Mouse (Mus musculus) heart, adult 2 months (tissue): ENCODE measurements around the gene H2al1c. TPM values are rescaled to one million over a fixed set of nuclear protein-coding genes. Genes with fewer than 3 reads are reported as not detected.
A peak's percentile ranks its signal among the peaks of the same experiment; 100 is the strongest.
"Not testable (repeated sequence)": the region's sequence is repeated elsewhere in the genome, so short reads cannot be mapped to it uniquely, and the experiment has no call there.

Source experiments
- DNase-seq, 2 experiments: peaks; one replicate each; pipeline ENCODE4 v3.0.0; 2021
- H3K27ac ChIP-seq: fragments of 200-600 bp; 2 replicates; pipeline ENCODE4 v1.8.1; 2022
- H3K27me3 ChIP-seq: fragments of 200-500 bp; 2 replicates; pipeline ENCODE4 v1.6.1; 2012; ENCODE audit warnings: mild to moderate bottlenecking, low read length, inconsistent platforms, mixed read lengths; ENCODE audit not compliant: control insufficient read depth, insufficient read depth
- H3K36me3 ChIP-seq: fragments of 200-500 bp; 2 replicates; pipeline ENCODE4 v1.6.1; 2012; ENCODE audit warnings: low read length, inconsistent platforms; ENCODE audit not compliant: control insufficient read depth, insufficient read depth
- H3K4me1 ChIP-seq: fragments of 200-500 bp; 2 replicates; pipeline ENCODE4 v1.6.1; 2011; ENCODE audit warnings: low read length; ENCODE audit not compliant: control insufficient read depth, insufficient read depth
- H3K4me3 ChIP-seq: fragments of 200-600 bp; 2 replicates; pipeline ENCODE4 v1.8.1; 2022
- H3K79me2 ChIP-seq: fragments of 200-500 bp; replicated peaks from 2 replicates; pipeline ENCODE4 v1.6.1; 2012; ENCODE audit warnings: mild to moderate bottlenecking, inconsistent platforms, low read length, moderate library complexity, mixed read lengths; ENCODE audit not compliant: control insufficient read depth, insufficient read depth
- H3K9ac ChIP-seq: fragments of 200-500 bp; 2 replicates; pipeline ENCODE4 v1.6.1; 2012; ENCODE audit warnings: low read depth, mild to moderate bottlenecking, control low read depth, inconsistent platforms, low read length, mixed read lengths
- CTCF ChIP-seq: fragments of 200-600 bp; IDR thresholded peaks from 2 replicates; pipeline ENCODE4 v1.8.1; 2022; ENCODE audit warnings: antibody characterized with exemption, mild to moderate bottlenecking, moderate library complexity
- EP300 ChIP-seq: fragments of 200-500 bp; IDR thresholded peaks from 2 replicates; pipeline ENCODE4 v1.6.1; 2011; ENCODE audit warnings: low read depth, low read length, control low read depth; ENCODE audit not compliant: insufficient read depth
- POLR2A ChIP-seq: fragments of 200-500 bp; IDR thresholded peaks from 2 replicates; pipeline ENCODE4 v1.6.1; 2011; ENCODE audit warnings: mild to moderate bottlenecking, low read depth, low read length, control low read depth; ENCODE audit not compliant: insufficient read depth
- WGBS: fragments of 180-500 bp; shearing (Covaris S2); methylation state at CpG from one replicate; pipeline ENCODE4 v1.1.7; 2018; 5-methylcytosine and 5-hydroxymethylcytosine counted together
- intact Hi-C: fragments of 180-260 bp; cut with DNase I; formaldehyde crosslinking; loops from one replicate; pipeline ENCODE4 v1.15.1; 2025
- polyA plus RNA-seq: library from polyadenylated mRNA; depleted of rRNA; stranded (reverse); fragments of >200 nt; gene quantifications from 2 replicates; pipeline ENCODE4 v1.2.3, GENCODE M21; 2012; rRNA removed
- total RNA-seq, 2 experiments: library from RNA; stranded (reverse); gene quantifications; 2 replicates each; pipeline ENCODE4 v1.2.3; 2021

Gene H2al1c
- total and polyA plus RNA-seq, 3 experiments = not detected

DNA sequence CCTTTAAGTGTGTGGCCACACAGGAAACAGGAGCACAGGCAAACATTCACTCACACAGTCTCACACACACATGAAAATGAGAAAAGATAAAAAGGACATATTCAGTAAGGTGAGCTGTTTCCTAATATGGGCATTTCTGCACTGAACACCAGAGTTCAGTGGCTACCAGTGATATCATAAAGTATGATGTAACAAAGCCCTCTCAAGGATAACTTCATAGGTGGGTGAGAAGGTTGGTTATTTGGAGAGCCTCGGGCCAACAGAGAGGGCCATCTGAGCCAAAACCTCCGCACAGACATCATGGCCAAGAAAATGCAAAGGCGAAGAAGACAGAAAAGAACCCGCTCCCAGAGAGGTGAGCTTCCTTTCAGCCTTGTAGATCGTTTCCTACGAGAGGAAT is 15.7 kb downstream of the H2al1c start, which contains the start of gene H2al1h:
H2al1h (plus strand) TSS at position 301 of the 400 bp plus-strand sequence.
- DNase-seq, H3K4me1 ChIP-seq, H3K4me3 ChIP-seq, H3K9ac ChIP-seq, H3K36me3 ChIP-seq, H3K27me3 ChIP-seq, H3K79me2 ChIP-seq, intact Hi-C loops, H3K27ac ChIP-seq: not testable (repeated sequence)
- WGBS = no CpG with 5 or more reads among the region's 6 CpGs

DNA sequence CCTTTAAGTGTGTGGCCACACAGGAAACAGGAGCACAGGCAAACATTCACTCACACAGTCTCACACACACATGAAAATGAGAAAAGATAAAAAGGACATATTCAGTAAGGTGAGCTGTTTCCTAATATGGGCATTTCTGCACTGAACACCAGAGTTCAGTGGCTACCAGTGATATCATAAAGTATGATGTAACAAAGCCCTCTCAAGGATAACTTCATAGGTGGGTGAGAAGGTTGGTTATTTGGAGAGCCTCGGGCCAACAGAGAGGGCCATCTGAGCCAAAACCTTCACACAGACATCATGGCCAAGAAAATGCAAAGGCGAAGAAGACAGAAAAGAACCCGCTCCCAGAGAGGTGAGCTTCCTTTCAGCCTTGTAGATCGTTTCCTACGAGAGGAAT is 18.9 kb downstream of the H2al1c start, which contains the start of gene H2al1i:
H2al1i (plus strand) TSS at position 301 of the 400 bp plus-strand sequence.
- H3K4me1 ChIP-seq, H3K27ac ChIP-seq, DNase-seq, H3K36me3 ChIP-seq, H3K9ac ChIP-seq, H3K27me3 ChIP-seq, H3K4me3 ChIP-seq, H3K79me2 ChIP-seq, intact Hi-C loops: not testable (repeated sequence)
- WGBS = 60% methylated on average over 1 of the region's 5 CpGs

DNA sequence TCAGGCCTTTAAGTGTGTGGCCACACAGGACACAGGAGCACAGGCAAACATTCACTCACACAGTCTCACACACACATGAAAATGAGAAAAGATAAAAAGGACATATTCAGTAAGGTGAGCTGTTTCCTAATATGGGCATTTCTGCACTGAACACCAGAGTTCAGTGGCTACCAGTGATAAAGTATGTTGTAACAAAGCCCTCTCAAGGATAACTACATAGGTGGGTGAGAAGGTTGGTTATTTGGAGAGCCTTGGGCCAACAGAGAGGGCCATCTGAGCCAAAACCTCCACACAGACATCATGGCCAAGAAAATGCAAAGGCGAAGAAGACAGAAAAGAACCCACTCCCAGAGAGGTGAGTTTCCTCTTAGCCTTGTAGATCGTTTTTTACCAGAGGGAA is 22.1 kb downstream of the H2al1c start, which contains the start of gene H2al1j:
H2al1j (plus strand) TSS at position 301 of the 400 bp plus-strand sequence.
- H3K36me3 ChIP-seq, H3K9ac ChIP-seq, H3K27me3 ChIP-seq, H3K79me2 ChIP-seq, H3K4me3 ChIP-seq, DNase-seq, intact Hi-C loops, H3K4me1 ChIP-seq, H3K27ac ChIP-seq: not testable (repeated sequence)
- 75% methylated on average over 2 of the region's 2 CpGs for WGBS

GRCm38 (mm10) chrX:11345762-11346161 is 40.3 kb downstream of the H2al1c start:
- 53% methylated on average over 9 of the region's 9 CpGs for WGBS
- no peaks in the 10 kb centered on the region for H3K36me3 ChIP-seq
- no peaks in the 10 kb centered on the region for H3K27me3 ChIP-seq
- H3K4me3 ChIP-seq = no peak overlapping the region
- no peaks in the 10 kb centered on the region for H3K79me2 ChIP-seq
- intact Hi-C loops = no loop called here
- no peaks in the 10 kb centered on the region for H3K4me1 ChIP-seq
- TF ChIP-seq EP300 (no peak), CTCF (no peak), POLR2A (no peak)
- DNase-seq = peak; percentile 11 to 22
- H3K9ac ChIP-seq = no peak overlapping the region
- no peak overlapping the region for H3K27ac ChIP-seq

GRCm38 (mm10) chrX:11346756-11347155 is 41.3 kb downstream of the H2al1c start:
- H3K27me3 ChIP-seq = no peaks in the 10 kb centered on the region
- no peak for TF ChIP-seq EP300
- TF ChIP-seq CTCF = no peak
- no peak for TF ChIP-seq POLR2A
- WGBS = 91% methylated on average over 3 of the region's 3 CpGs
- H3K9ac ChIP-seq = no peak overlapping the region
- intact Hi-C loops = no loop called here
- no peaks in the 10 kb centered on the region for H3K79me2 ChIP-seq
- no peak overlapping the region for H3K27ac ChIP-seq
- H3K36me3 ChIP-seq = no peaks in the 10 kb centered on the region
- no peaks in the 10 kb centered on the region for H3K4me1 ChIP-seq
- no peak for DNase-seq
- H3K4me3 ChIP-seq = no peak overlapping the region

Other genes with a start within 250 kb of the H2al1c start
- gene H2al1a, start 6.4 kb upstream of the H2al1c start, total RNA-seq = not detected
- gene H2al1a, start 6.4 kb upstream of the H2al1c start, polyA plus RNA-seq = not detected in 2 replicates
- gene H2al1b, start 3.2 kb upstream of the H2al1c start, total RNA-seq = not detected
- not detected in 2 replicates for gene H2al1b, start 3.2 kb upstream of the H2al1c start, polyA plus RNA-seq
- not detected for gene H2al1d, start 3.2 kb downstream of the H2al1c start, total RNA-seq
- gene H2al1d, start 3.2 kb downstream of the H2al1c start, polyA plus RNA-seq = not detected in 2 replicates
- gene H2al1e, start 6.3 kb downstream of the H2al1c start, total RNA-seq = not detected
- not detected in 2 replicates for gene H2al1e, start 6.3 kb downstream of the H2al1c start, polyA plus RNA-seq
- not detected for gene H2al1f, start 9.5 kb downstream of the H2al1c start, total RNA-seq
- not detected in 2 replicates for gene H2al1f, start 9.5 kb downstream of the H2al1c start, polyA plus RNA-seq
- gene H2al1g, start 12.6 kb downstream of the H2al1c start, total RNA-seq = not detected
- gene H2al1g, start 12.6 kb downstream of the H2al1c start, polyA plus RNA-seq = not detected in 2 replicates
- not detected for gene H2al1h, start 15.8 kb downstream of the H2al1c start, total RNA-seq
- not detected in 2 replicates for gene H2al1h, start 15.8 kb downstream of the H2al1c start, polyA plus RNA-seq
- not detected for gene H2al1i, start 19.0 kb downstream of the H2al1c start, total RNA-seq
- gene H2al1i, start 19.0 kb downstream of the H2al1c start, polyA plus RNA-seq = not detected in 2 replicates
- not detected for gene H2al1j, start 22.2 kb downstream of the H2al1c start, total RNA-seq
- gene H2al1j, start 22.2 kb downstream of the H2al1c start, polyA plus RNA-seq = not detected in 2 replicates